Mouse (Mus musculus) myocyte (in vitro differentiated cells): Measurements from ENCODE around the gene Mroh2a. TPM values are rescaled to one million over a fixed set of nuclear protein-coding genes. Genes with fewer than 3 reads are reported as not detected.

Experiments
- H3K27me3 ChIP-seq: one replicate; pipeline ENCODE4 v1.6.1; 2011; ENCODE audit not compliant: control insufficient read depth, insufficient read depth, insufficient read length
- H3K36me3 ChIP-seq: one replicate; pipeline ENCODE4 v1.6.1; 2011; ENCODE audit not compliant: control insufficient read depth, insufficient read depth
- H3K4me2 ChIP-seq: one replicate; pipeline ENCODE4 v1.6.1; 2011; ENCODE audit warnings: low read depth, control low read depth
- H3K4me3 ChIP-seq: one replicate; pipeline ENCODE4 v1.5.1; 2011; ENCODE audit warnings: mild to moderate bottlenecking, control low read depth, moderate library complexity
- H3K79me2 ChIP-seq: one replicate; pipeline ENCODE4 v1.6.1; 2011; ENCODE audit not compliant: control insufficient read depth, insufficient read depth
- H3ac ChIP-seq: one replicate; pipeline ENCODE4 v1.6.1; 2011; ENCODE audit not compliant: control insufficient read depth, insufficient read length
- CEBPB ChIP-seq: IDR thresholded peaks from 2 replicates; pipeline ENCODE4 v1.6.1; 2011; ENCODE audit warnings: mild to moderate bottlenecking, moderate library complexity; ENCODE audit not compliant: poor library complexity, insufficient read depth, severe bottlenecking
- E2F4 ChIP-seq: IDR thresholded peaks from one replicate; pipeline ENCODE4 v1.6.1; 2011; ENCODE audit warnings: mild to moderate bottlenecking, control low read depth, moderate library complexity; ENCODE audit not compliant: insufficient read depth
- MAX ChIP-seq: IDR thresholded peaks from one replicate; pipeline ENCODE4 v1.6.1; 2011; ENCODE audit warnings: low read depth, mild to moderate bottlenecking, control low read depth
- MYOD1 ChIP-seq, 3 experiments: IDR thresholded peaks; one replicate each; pipeline ENCODE4 v1.6.1; 2011; ENCODE audit warnings: control low read depth in 2 of 3, low read depth in 2 of 3, mild to moderate bottlenecking in 2 of 3, moderate library complexity in 1 of 3; ENCODE audit not compliant: insufficient read length in 2 of 3, control insufficient read depth in 1 of 3
- MYOG ChIP-seq, 3 experiments: IDR thresholded peaks; one replicate each; pipeline ENCODE4 v1.6.1; 2011; ENCODE audit warnings: control low read depth in 2 of 3, low read depth in 2 of 3, mild to moderate bottlenecking in 2 of 3; ENCODE audit not compliant: insufficient read length in 2 of 3, control insufficient read depth in 1 of 3, insufficient read depth in 1 of 3
- POLR2A ChIP-seq: IDR thresholded peaks from one replicate; pipeline ENCODE4 v1.6.1; 2011; ENCODE audit warnings: low read depth, mild to moderate bottlenecking, control low read depth, moderate library complexity; ENCODE audit not compliant: insufficient read length
- POLR2AphosphoS2 ChIP-seq: IDR thresholded peaks from one replicate; pipeline ENCODE4 v1.6.1; 2011; ENCODE audit warnings: low read depth, control low read depth; ENCODE audit not compliant: insufficient read length
- REST ChIP-seq: IDR thresholded peaks from one replicate; pipeline ENCODE4 v1.6.1; 2011; ENCODE audit warnings: mild to moderate bottlenecking, control low read depth, moderate library complexity; ENCODE audit not compliant: insufficient read depth, insufficient read length
- SRF ChIP-seq: IDR thresholded peaks from one replicate; pipeline ENCODE4 v1.6.1; 2011; ENCODE audit warnings: low read depth; ENCODE audit not compliant: control insufficient read depth, insufficient read length
- TCF12 ChIP-seq: IDR thresholded peaks from one replicate; pipeline ENCODE4 v1.6.1; 2011; ENCODE audit warnings: mild to moderate bottlenecking, control low read depth; ENCODE audit not compliant: poor library complexity, insufficient read depth, severe bottlenecking
- TCF3 ChIP-seq: IDR thresholded peaks from one replicate; pipeline ENCODE4 v1.6.1; 2011; ENCODE audit warnings: low read depth, control low read depth; ENCODE audit not compliant: insufficient read length
- USF1 ChIP-seq: IDR thresholded peaks from one replicate; pipeline ENCODE4 v1.6.1; 2011; ENCODE audit warnings: low read depth, mild to moderate bottlenecking, control low read depth, moderate library complexity
- polyA plus RNA-seq: library from polyadenylated mRNA; unstranded; fragments of >200 nt; fragmentation: generic; extraction: Trizol; gene quantifications from one replicate; pipeline ENCODE4 v1.2.1, GENCODE M21; 2012; ENCODE audit warnings: missing spikeins

Mroh2a gene
- polyA plus RNA-seq, 1 experiment = 1.4 TPM

GRCm38 (mm10) chr1:88217576-88217975, 9.2 kb upstream of the Mroh2a start:
- Histone ChIP-seq H3K4me3 (no peak overlapping the region), H3K36me3 (no peaks in the 10 kb centered on the region), H3K79me2 (no peaks in the 10 kb centered on the region), H3K27me3 (no peaks in the 10 kb centered on the region), H3ac (no peak overlapping the region), H3K4me2 (no peak overlapping the region)
- no peak for TF ChIP-seq POLR2AphosphoS2
- TF ChIP-seq TCF3 = no peak
- TF ChIP-seq MYOD1 (IDR thresholded peaks at IDR 0.05; ENCODE audit: control insufficient read depth in 1 of 3, insufficient read length in 2 of 3, low read depth in 2 of 3) = no peak
- no peak for TF ChIP-seq MYOG (IDR thresholded peaks at IDR 0.05; ENCODE audit: control insufficient read depth in 1 of 3, insufficient read depth in 1 of 3, insufficient read length in 2 of 3, low read depth in 2 of 3)
- no peak for TF ChIP-seq TCF12
- no peak for TF ChIP-seq MAX
- TF ChIP-seq POLR2A = no peak
- no peak for TF ChIP-seq E2F4
- TF ChIP-seq REST = no peak
- TF ChIP-seq USF1 = no peak
- no peak for TF ChIP-seq SRF
- TF ChIP-seq CEBPB = no peak

GRCm38 (mm10) chr1:88218051-88218450, 8.7 kb upstream of the Mroh2a start:
- H3K4me3 ChIP-seq = no peak overlapping the region
- no peak for TF ChIP-seq POLR2AphosphoS2
- TF ChIP-seq POLR2A = no peak
- no peak for TF ChIP-seq MYOG (IDR thresholded peaks at IDR 0.05; ENCODE audit: control insufficient read depth in 1 of 3, insufficient read depth in 1 of 3, insufficient read length in 2 of 3, low read depth in 2 of 3)
- no peak for TF ChIP-seq MYOD1 (IDR thresholded peaks at IDR 0.05; ENCODE audit: control insufficient read depth in 1 of 3, insufficient read length in 2 of 3, low read depth in 2 of 3)
- no peak for TF ChIP-seq CEBPB
- TF ChIP-seq USF1 = no peak
- TF ChIP-seq REST = no peak
- TF ChIP-seq SRF = no peak
- no peak for TF ChIP-seq TCF3
- no peak for TF ChIP-seq MAX
- no peak for TF ChIP-seq E2F4
- no peak for TF ChIP-seq TCF12
- no peak overlapping the region for H3ac ChIP-seq
- no peaks in the 10 kb centered on the region for H3K27me3 ChIP-seq
- H3K4me2 ChIP-seq = no peak overlapping the region
- no peaks in the 10 kb centered on the region for H3K79me2 ChIP-seq
- H3K36me3 ChIP-seq = no peaks in the 10 kb centered on the region

GRCm38 (mm10) chr1:88218591-88218990, 8.2 kb upstream of the Mroh2a start:
- no peak for TF ChIP-seq TCF12
- TF ChIP-seq REST = no peak
- TF ChIP-seq CEBPB = no peak
- TF ChIP-seq POLR2AphosphoS2 = no peak
- TF ChIP-seq E2F4 = no peak
- no peak for TF ChIP-seq MAX
- TF ChIP-seq MYOG (IDR thresholded peaks at IDR 0.05; ENCODE audit: control insufficient read depth in 1 of 3, insufficient read depth in 1 of 3, insufficient read length in 2 of 3, low read depth in 2 of 3) = no peak
- no peak for TF ChIP-seq TCF3
- no peak for TF ChIP-seq POLR2A

GRCm38 (mm10) chr1:88219054-88219453, 7.7 kb upstream of the Mroh2a start:
- TF ChIP-seq SRF (no peak), CEBPB (no peak), E2F4 (no peak), MAX (no peak), TCF3 (no peak), USF1 (no peak), TCF12 (no peak), MYOG (IDR thresholded peaks at IDR 0.05; ENCODE audit: control insufficient read depth in 1 of 3, insufficient read depth in 1 of 3, insufficient read length in 2 of 3, low read depth in 2 of 3) (no peak), POLR2A (no peak), REST (no peak), MYOD1 (IDR thresholded peaks at IDR 0.05; ENCODE audit: control insufficient read depth in 1 of 3, insufficient read length in 2 of 3, low read depth in 2 of 3) (no peak), POLR2AphosphoS2 (no peak)
- Histone ChIP-seq H3K27me3 (no peaks in the 10 kb centered on the region), H3K79me2 (no peaks in the 10 kb centered on the region), H3K36me3 (no peaks in the 10 kb centered on the region), H3K4me2 (no peak overlapping the region), H3K4me3 (no peak overlapping the region), H3ac (no peak overlapping the region)

More at GRCm38 (mm10) chr1:88218591-88218990, 8.2 kb upstream of the Mroh2a start:
- Histone ChIP-seq H3K4me3 (no peak overlapping the region), H3K36me3 (no peaks in the 10 kb centered on the region), H3ac (no peak overlapping the region), H3K79me2 (no peaks in the 10 kb centered on the region), H3K4me2 (no peak overlapping the region), H3K27me3 (no peaks in the 10 kb centered on the region)
